Mouse (Mus musculus): ENCODE data around the gene Dnajc3. TPM values are rescaled to one million over a fixed set of nuclear protein-coding genes. Genes with fewer than 3 reads are reported as not detected.

Gene Dnajc3
- total and polyA plus RNA-seq, 3 experiments: 29.0 to 40.6 (median 31.6) TPM

GRCm38 (mm10) chr14:118944702-118945101, 6.9 kb downstream of the Dnajc3 start:
- peaks cover 0 to 52% of the 10 kb centered on the region in 2 experiments; a peak in 2 of 4 replicates for H3K4me1 ChIP-seq (ENCODE audit: control insufficient read depth in 1 of 2, insufficient read depth in 2 of 2)
- H3K9me3 ChIP-seq (replicated peaks; ENCODE audit: low read length): no peaks in the 10 kb centered on the region
- dilution Hi-C loops (cut with MboI; ENCODE audit: extremely low pct_ligation_motif_present, extremely low pct_unique_long_range_greater_than_20kb, low sequenced_read_pairs) (no loop called here), in situ Hi-C loops (cut with MboI; ENCODE audit: low pct_ligation_motif_present, low pct_unique_long_range_greater_than_20kb, low sequenced_read_pairs) (no loop called here)
- H3K36me3 ChIP-seq (replicated peaks in 1 of 2; ENCODE audit: control insufficient read depth in 1 of 2, insufficient read depth in 1 of 2, low read length in 1 of 2): peaks cover 0 to 15% of the 10 kb centered on the region in 2 experiments
- no peak for DNase-seq (ENCODE audit: extremely low read depth)
- no peak overlapping the region for H3K9ac ChIP-seq (ENCODE audit: insufficient read depth, low read depth)
- no peak overlapping the region for H3K27ac ChIP-seq (ENCODE audit: insufficient read depth, low read depth)
- H3K79me2 ChIP-seq (replicated peaks; ENCODE audit: control insufficient read depth, extremely low read depth, insufficient read depth, poor library complexity, severe bottlenecking): peaks cover 19% of the 10 kb centered on the region
- TF ChIP-seq CTCF (conservative IDR thresholded peaks at IDR 0.05 in 1 of 2, IDR thresholded peaks at IDR 0.05 in 1 of 2; ENCODE audit: low read depth in 2 of 2, low read length in 2 of 2) (no peak), ETS1 (conservative IDR thresholded peaks at IDR 0.05; ENCODE audit: low read depth, low read length) (no peak), BHLHE40 (IDR thresholded peaks at IDR 0.05; ENCODE audit: low read depth, low read length) (no peak), CHD2 (IDR thresholded peaks at IDR 0.05; ENCODE audit: low read length) (no peak), IRF4 (IDR thresholded peaks at IDR 0.05; ENCODE audit: low read depth, low read length) (no peak), CHD1 (IDR thresholded peaks at IDR 0.05; ENCODE audit: low read depth, low read length) (no peak), MYC (IDR thresholded peaks at IDR 0.05; ENCODE audit: low read depth, low read length) (no peak), GABPA (IDR thresholded peaks at IDR 0.05; ENCODE audit: insufficient replicate concordance, low read depth, low read length) (no peak), MEF2A (IDR thresholded peaks at IDR 0.05; ENCODE audit: borderline replicate concordance, low read depth, low read length) (no peak), ZNF384 (IDR thresholded peaks at IDR 0.05; ENCODE audit: low read depth, low read length) (no peak), MXI1 (IDR thresholded peaks at IDR 0.05; ENCODE audit: low read depth, low read length) (no peak), POLR2AphosphoS2 (IDR thresholded peaks at IDR 0.05; ENCODE audit: low read depth, low read length) (no peak), MAFK (IDR thresholded peaks at IDR 0.05; ENCODE audit: insufficient replicate concordance, low read length) (no peak), ELF1 (IDR thresholded peaks at IDR 0.05; ENCODE audit: low read depth, low read length) (no peak), TBP (conservative IDR thresholded peaks at IDR 0.05; ENCODE audit: low read depth, low read length) (no peak), E2F4 (IDR thresholded peaks at IDR 0.05; ENCODE audit: insufficient replicate concordance, low read depth, low read length) (no peak), POLR2A (IDR thresholded peaks at IDR 0.05; ENCODE audit: low read depth, low read length) (no peak), UBTF (IDR thresholded peaks at IDR 0.05; ENCODE audit: low read depth, low read length) (no peak), KAT2A (IDR thresholded peaks at IDR 0.05; ENCODE audit: insufficient replicate concordance, low read length) (no peak), MAX (IDR thresholded peaks at IDR 0.05; ENCODE audit: low read length) (no peak)
- no peak overlapping the region for H3K4me2 ChIP-seq (ENCODE audit: insufficient read depth, low read depth, poor library complexity, severe bottlenecking)
- H3K27me3 ChIP-seq (replicated peaks): no peaks in the 10 kb centered on the region
- no peak overlapping the region for H3K4me3 ChIP-seq (replicated peaks in 1 of 3; ENCODE audit: low read depth in 2 of 3, low read length in 2 of 3, poor library complexity in 1 of 3)

DNA sequence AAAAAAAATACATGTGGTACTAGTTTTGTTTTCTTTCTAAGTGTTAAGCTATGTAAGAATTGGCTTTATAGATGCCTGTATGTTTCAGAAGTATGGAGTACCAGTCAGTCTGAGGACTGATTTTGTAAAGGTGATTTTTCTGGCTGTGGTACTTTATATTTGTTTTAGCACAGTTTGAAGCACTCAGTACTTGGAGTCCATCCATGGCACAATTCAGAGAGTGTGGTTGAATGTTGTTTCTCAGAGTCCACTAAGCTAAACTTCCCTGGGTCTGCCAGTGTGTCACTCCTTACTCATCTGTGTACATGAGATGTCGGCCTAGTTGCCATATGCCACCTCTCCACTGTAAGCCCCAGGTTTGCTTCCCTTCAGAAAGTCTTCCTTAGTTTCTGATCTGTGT, 11.1 kb downstream of the Dnajc3 start:
- peaks cover 20% of the 10 kb centered on the region for H3K79me2 ChIP-seq (replicated peaks; ENCODE audit: control insufficient read depth, extremely low read depth, insufficient read depth, poor library complexity, severe bottlenecking)
- in situ Hi-C loops (cut with MboI; ENCODE audit: low pct_ligation_motif_present, low pct_unique_long_range_greater_than_20kb, low sequenced_read_pairs): no loop called here
- peaks cover 0 to 36% of the 10 kb centered on the region in 2 experiments; a peak in 2 of 4 replicates for H3K4me1 ChIP-seq (ENCODE audit: control insufficient read depth in 1 of 2, insufficient read depth in 2 of 2)
- H3K36me3 ChIP-seq (replicated peaks in 1 of 2; ENCODE audit: control insufficient read depth in 1 of 2, insufficient read depth in 1 of 2, low read length in 1 of 2): peaks cover 7 to 27% of the 10 kb centered on the region in 2 experiments
- TF ChIP-seq SMC3 (IDR thresholded peaks at IDR 0.05; ENCODE audit: low read depth, low read length) (no peak), ZC3H11A (IDR thresholded peaks at IDR 0.05; ENCODE audit: low read depth, low read length) (no peak), ETS1 (conservative IDR thresholded peaks at IDR 0.05; ENCODE audit: low read depth, low read length) (no peak), EP300 (IDR thresholded peaks at IDR 0.05; ENCODE audit: low read length) (no peak), CHD1 (IDR thresholded peaks at IDR 0.05; ENCODE audit: low read depth, low read length) (no peak), CHD2 (IDR thresholded peaks at IDR 0.05; ENCODE audit: low read length) (no peak), BHLHE40 (IDR thresholded peaks at IDR 0.05; ENCODE audit: low read depth, low read length) (no peak), MYC (IDR thresholded peaks at IDR 0.05; ENCODE audit: low read depth, low read length) (no peak), TBP (conservative IDR thresholded peaks at IDR 0.05; ENCODE audit: low read depth, low read length) (no peak), ZMIZ1 (IDR thresholded peaks at IDR 0.05; ENCODE audit: low read depth, low read length) (no peak), CTCF (conservative IDR thresholded peaks at IDR 0.05 in 1 of 2, IDR thresholded peaks at IDR 0.05 in 1 of 2; ENCODE audit: low read depth in 2 of 2, low read length in 2 of 2) (no peak), JUND (conservative IDR thresholded peaks at IDR 0.05; ENCODE audit: low read depth, low read length) (no peak), MXI1 (IDR thresholded peaks at IDR 0.05; ENCODE audit: low read depth, low read length) (no peak)
- H3K9me3 ChIP-seq (replicated peaks; ENCODE audit: low read length): no peaks in the 10 kb centered on the region
- no peak overlapping the region for H3K9ac ChIP-seq (ENCODE audit: insufficient read depth, low read depth)
- H3K27me3 ChIP-seq (replicated peaks): no peaks in the 10 kb centered on the region
- DNase-seq (ENCODE audit: extremely low read depth): no peak
- no peak overlapping the region for H3K4me2 ChIP-seq (ENCODE audit: insufficient read depth, low read depth, poor library complexity, severe bottlenecking)
- dilution Hi-C loops (cut with MboI; ENCODE audit: extremely low pct_ligation_motif_present, extremely low pct_unique_long_range_greater_than_20kb, low sequenced_read_pairs): no loop called here
- no peak overlapping the region for H3K4me3 ChIP-seq (replicated peaks in 1 of 3; ENCODE audit: low read depth in 2 of 3, low read length in 2 of 3, poor library complexity in 1 of 3)
- H3K27ac ChIP-seq (ENCODE audit: insufficient read depth, low read depth): no peak overlapping the region
